Mouse (Mus musculus): Measurements from ENCODE around the gene 4930558K02Rik.

4930558K02Rik gene

DNA sequence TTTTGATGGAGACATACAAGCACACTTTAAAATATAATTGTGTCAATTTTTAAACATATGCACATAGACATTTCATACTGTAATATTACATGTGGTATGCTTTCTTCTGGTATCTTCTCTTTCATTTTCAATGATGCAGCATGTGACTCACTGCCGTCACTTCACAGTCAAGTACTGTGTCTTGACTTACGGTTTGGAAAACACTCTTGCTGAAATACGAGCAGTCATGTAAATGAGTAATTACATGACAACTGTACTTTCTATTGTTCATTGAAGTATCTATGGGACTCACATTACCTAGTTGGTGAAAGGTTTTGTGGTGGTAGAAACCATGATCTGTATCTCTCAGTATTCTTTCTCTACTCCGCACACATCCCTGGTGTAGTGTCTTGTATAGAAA lies 72.3 kb downstream of the 4930558K02Rik start:
- DNase-seq (ENCODE audit: low read depth in 2 of 2, low spot score in 2 of 2) = no peak

DNA sequence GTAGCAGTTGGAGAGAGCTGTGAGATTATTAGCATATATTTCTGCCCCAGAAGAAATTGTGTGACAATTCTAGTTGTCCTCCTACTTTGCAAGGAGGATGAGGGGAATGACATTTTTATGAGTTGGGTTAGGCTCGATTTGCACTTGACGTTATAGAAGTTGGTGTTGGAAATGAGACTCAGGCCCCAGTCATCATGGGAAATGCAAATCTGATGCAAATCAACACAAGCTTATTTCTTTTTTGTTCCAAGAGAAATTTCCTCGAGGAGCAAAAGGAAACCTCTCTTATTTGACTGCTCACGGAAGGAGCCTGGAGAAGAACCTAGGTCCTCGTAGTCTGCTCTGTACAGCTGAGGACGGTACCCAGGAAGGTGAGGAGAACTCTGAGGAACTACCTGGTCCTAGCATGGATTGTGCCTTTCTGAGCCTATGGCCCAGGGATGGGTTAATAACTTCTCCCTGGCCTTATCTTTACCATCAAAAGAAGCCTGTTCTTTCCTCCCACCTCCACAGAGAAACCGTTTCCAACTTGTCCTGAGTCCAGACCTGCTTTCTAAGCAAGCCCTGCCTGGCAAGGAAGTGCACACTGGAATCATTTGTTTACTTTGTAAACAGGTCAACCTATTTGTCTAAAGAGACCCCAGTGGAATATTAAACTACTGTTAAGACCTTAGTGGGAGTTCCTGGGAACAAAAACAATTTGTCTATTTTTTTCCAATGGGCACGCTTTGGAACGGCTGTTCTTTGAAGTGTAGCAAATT lies 76.6 kb downstream of the 4930558K02Rik start:
- no peak for DNase-seq (ENCODE audit: low read depth in 2 of 2, low spot score in 2 of 2)

DNA sequence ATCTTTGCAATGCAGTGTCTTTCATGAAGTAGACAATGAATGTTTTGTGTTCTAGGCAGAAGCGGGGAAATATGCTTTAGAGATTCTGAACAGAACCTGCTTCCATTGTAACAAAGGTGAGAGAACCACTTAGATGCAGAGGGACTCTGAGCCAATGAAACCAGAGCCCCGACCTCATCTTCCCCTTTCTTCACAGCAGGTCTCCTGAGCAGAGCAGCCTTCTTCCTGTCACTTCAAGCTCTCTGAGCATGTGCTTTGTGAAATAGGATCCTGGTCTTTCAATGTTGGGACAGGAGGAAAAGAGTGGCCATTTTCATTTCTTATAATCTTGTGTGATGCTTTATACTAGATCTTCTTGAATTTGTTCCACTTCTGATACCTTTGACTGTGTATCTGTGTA lies 79.3 kb downstream of the 4930558K02Rik start:
- DNase-seq (ENCODE audit: low read depth in 2 of 2, low spot score in 2 of 2) = no peak

DNA sequence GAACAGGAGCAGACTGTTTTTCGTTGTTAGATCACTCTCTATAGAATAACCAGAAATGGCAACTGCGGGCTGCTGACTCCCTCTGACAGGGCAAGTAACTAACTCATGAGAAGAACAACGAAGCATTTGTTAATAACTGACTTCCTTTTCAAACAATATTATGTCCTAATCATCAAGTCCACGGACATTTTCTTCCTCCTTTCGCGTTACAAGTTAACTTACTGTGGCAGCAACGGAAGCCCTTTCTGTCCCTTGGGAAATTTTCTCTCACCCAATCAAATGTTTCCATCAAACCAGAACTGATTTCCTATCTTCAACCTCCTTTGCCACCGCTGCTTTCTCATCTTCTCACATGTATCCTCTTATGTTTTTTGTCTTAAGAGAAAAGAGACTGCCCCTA lies 82.2 kb downstream of the 4930558K02Rik start:
- DNase-seq (ENCODE audit: low read depth in 2 of 2, low spot score in 2 of 2) = no peak

DNA sequence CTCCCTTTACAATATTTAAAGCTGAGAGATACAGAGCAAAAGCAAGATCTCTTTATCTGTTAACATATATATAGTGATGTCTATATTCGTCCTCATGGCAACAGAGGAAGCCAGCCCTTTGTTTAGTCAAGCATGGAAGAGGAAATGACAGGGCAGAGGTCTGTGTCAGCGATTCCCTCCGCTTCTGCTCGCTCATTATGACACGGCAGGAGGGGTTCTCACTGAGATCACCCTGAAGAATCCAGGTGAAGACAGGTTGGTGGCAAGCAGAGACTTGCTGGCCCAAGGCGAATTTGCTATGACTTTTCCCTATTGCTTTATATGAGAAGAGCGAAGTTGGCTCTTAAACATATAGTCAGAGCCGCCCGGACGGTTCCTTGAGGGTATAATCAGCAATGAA lies 83.3 kb downstream of the 4930558K02Rik start:
- DNase-seq (ENCODE audit: low read depth in 2 of 2, low spot score in 2 of 2) = no peak

DNA sequence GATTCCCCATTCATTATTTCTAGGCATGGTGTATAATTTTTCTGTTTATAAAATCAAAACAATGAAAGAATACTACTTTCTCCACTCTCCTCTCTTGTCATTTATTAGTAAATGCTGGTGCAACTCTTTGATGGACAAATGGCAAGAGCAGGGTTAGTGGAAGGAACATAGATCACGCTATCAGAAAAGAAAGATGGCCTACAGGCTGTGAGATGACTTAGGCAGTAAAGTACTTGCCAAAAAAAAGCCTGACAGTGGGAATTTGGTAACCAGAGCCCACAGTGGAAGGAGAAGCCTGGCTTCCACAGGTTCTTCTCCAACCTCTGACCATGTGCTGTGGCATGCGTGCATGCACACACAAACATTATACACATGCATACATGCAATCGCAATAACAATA lies 84.4 kb downstream of the 4930558K02Rik start:
- DNase-seq (ENCODE audit: low read depth in 2 of 2, low spot score in 2 of 2) = no peak

DNA sequence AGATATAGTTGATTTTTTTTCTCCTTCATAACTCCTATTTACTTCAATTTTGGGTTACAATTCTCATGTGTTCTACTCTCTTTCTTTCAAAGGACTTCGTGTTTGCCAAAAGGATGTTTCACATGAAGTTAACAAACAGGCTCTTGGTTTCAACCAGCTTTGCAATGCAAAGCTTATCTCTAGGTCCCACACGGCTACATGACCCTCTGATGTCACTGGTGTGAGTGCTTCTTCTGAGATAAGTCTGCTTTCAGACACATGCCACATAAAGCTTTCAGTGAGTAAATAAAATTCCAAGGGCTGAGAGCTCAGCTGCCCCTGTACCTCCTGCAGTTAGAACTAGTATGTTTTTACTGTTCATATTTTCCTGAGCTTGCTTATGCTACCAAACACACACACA lies 84.9 kb downstream of the 4930558K02Rik start:
- no peak for DNase-seq (ENCODE audit: low read depth in 2 of 2, low spot score in 2 of 2)

DNA sequence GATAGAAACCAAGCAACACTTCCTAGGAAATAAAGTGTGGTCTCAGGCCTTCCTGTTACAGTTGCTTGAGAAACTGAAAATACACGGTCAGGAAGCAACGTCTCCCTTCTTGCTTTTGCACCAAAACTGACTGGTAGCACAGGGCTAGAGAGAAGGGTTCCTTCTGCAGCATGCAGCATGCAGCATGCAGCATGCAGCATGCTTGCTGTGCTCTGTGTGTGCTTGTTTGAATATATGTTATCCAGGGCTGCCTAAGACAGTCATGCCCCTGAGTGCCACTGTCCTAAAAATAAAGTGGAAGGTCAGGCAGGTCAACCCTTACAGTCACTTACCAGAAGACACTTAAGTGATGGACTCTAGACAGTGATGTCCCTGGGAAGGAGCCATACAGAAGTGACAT lies 85.3 kb downstream of the 4930558K02Rik start:
- no peak for DNase-seq (ENCODE audit: low read depth in 2 of 2, low spot score in 2 of 2)
